Mouse (Mus musculus) E14TG2a.4 (cell line): Measurements from ENCODE around the gene Arl15.

Experiments used
- CTCF ChIP-seq: conservative IDR thresholded peaks from 2 replicates; pipeline ENCODE4 v1.5.1; 2014; ENCODE audit warnings: low read length
- NANOG ChIP-seq: IDR thresholded peaks from 2 replicates; pipeline ENCODE4 v1.6.1; 2014; ENCODE audit warnings: borderline replicate concordance, low read length, mixed read lengths

DNA sequence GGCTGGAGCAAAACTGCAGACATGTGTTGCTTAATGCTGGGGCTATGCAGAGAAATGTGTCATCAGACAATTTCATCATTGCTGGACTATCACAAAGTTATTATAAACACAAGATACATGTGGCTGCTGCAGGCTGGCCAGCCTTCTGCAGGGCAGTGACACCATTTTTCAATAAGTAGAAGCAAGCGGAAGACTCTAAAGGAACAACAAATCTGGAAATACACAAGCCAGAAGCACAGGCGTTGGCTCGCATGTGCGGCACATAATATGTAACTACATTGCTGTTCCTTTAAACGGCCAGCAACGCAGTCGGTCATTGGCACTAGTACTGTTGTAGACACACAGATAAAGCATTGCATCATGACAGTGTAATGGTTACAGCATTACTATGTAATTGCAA lies 393.8 kb downstream of the Arl15 start:
- no peak for TF ChIP-seq CTCF
- no peak for TF ChIP-seq NANOG
